Mouse (Mus musculus) heart, embryonic 13.5 days (tissue): ENCODE data around the gene Atp5f1. TPM values are rescaled to one million over a fixed set of nuclear protein-coding genes. Genes with fewer than 3 reads are reported as not detected.
"Not testable (repeated sequence)": the region's sequence is repeated elsewhere in the genome, so short reads cannot be mapped to it uniquely, and the experiment has no call there.

Experiments used
- ATAC-seq: fragments of 200-750 bp; cut with Nextera tagmentation; 2 replicates; pipeline ENCODE4 v1.8.0; 2017; ENCODE audit warnings: moderate TSS enrichment; ENCODE audit not compliant: insufficient number of reproducible peaks, low FRiP score, low TSS enrichment; ENCODE audit errors: extremely low read depth
- H3K27ac ChIP-seq: fragments of 300-500 bp; sonication (generic); replicated peaks from 2 replicates; pipeline ENCODE4 v1.5.1; 2015; ENCODE audit warnings: moderate library complexity, mild to moderate bottlenecking, inconsistent platforms
- H3K27me3 ChIP-seq: fragments of 300-500 bp; sonication (generic); replicated peaks from 2 replicates; pipeline ENCODE4 v1.6.1; 2015; ENCODE audit warnings: mild to moderate bottlenecking, inconsistent platforms
- H3K36me3 ChIP-seq: fragments of 300-500 bp; sonication (generic); 2 replicates; pipeline ENCODE4 v1.6.1; 2015; ENCODE audit warnings: mild to moderate bottlenecking, inconsistent platforms
- H3K4me1 ChIP-seq: fragments of 300-500 bp; sonication (generic); 2 replicates; pipeline ENCODE4 v1.6.1; 2015; ENCODE audit warnings: inconsistent platforms
- H3K4me2 ChIP-seq: fragments of 300-500 bp; sonication (generic); 2 replicates; pipeline ENCODE4 v1.6.1; 2015; ENCODE audit warnings: inconsistent platforms, mild to moderate bottlenecking, moderate library complexity
- H3K4me3 ChIP-seq: fragments of 300-500 bp; sonication (generic); 2 replicates; pipeline ENCODE4 v1.5.1; 2015; ENCODE audit warnings: moderate library complexity, mild to moderate bottlenecking, inconsistent platforms
- H3K9ac ChIP-seq: fragments of 300-500 bp; sonication (generic); 2 replicates; pipeline ENCODE4 v1.6.1; 2015; ENCODE audit warnings: inconsistent platforms, mild to moderate bottlenecking, moderate library complexity
- H3K9me3 ChIP-seq: fragments of 300-500 bp; sonication (generic); 2 replicates; pipeline ENCODE4 v1.6.1; 2016; ENCODE audit warnings: inconsistent platforms
- WGBS: fragments of 180-500 bp; shearing (Covaris S2); methylation state at CpG from one replicate; pipeline ENCODE4 v1.1.7; 2015; ENCODE audit warnings: mixed read lengths; 5-methylcytosine and 5-hydroxymethylcytosine counted together
- polyA plus RNA-seq: library from polyadenylated mRNA; unstranded; fragments of >200 nt; fragmentation: Nextera tagmentation; extraction: Ambion mirVana; gene quantifications from 2 replicates; pipeline ENCODE4 v1.2.1, GENCODE M21; 2015

The Atp5f1 gene
- polyA plus RNA-seq, 1 experiment from 2014 or later: 683 TPM

DNA sequence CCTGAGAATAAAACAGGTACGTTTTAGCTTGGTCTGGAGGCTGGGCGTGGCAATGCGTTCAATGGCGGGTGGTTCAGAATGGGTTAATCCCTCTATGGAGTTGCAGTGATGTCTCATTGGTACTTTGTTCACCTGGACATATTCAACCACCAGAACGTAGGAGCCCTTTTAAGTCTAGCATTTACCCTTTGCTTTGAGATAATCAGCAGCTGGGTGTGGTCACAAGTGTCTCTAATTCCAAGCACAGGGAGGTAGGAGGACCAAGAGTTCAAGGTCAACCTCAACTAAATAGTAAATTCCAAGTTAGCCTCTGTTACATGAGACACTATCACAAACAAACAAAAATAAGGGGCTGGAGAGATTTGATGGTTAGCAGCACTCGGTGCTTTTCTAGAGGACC, 31.1 kb downstream of the Atp5f1 start:
- H3K9me3 ChIP-seq: no peaks in the 10 kb centered on the region
- H3K27me3 ChIP-seq: no peaks in the 10 kb centered on the region
- WGBS: 77% methylated on average over 6 of the region's 6 CpGs
- no peaks in the 10 kb centered on the region for H3K4me1 ChIP-seq
- H3K4me2 ChIP-seq: no peak overlapping the region
- ATAC-seq: no peak
- no peak overlapping the region for H3K9ac ChIP-seq
- H3K4me3 ChIP-seq: no peak overlapping the region
- H3K27ac ChIP-seq: no peak overlapping the region
- H3K36me3 ChIP-seq: no peaks in the 10 kb centered on the region

GRCm38 (mm10) chr3:105928195-105928569, 31.7 kb downstream of the Atp5f1 start:
- no peak overlapping the region for H3K9ac ChIP-seq
- no peak overlapping the region for H3K27ac ChIP-seq
- H3K27me3 ChIP-seq: no peaks in the 10 kb centered on the region
- H3K4me1 ChIP-seq: no peaks in the 10 kb centered on the region
- H3K9me3 ChIP-seq: no peaks in the 10 kb centered on the region
- H3K36me3 ChIP-seq: no peaks in the 10 kb centered on the region
- 82% methylated on average over 3 of the region's 3 CpGs for WGBS
- no peak for ATAC-seq
- H3K4me2 ChIP-seq: no peak overlapping the region
- no peak overlapping the region for H3K4me3 ChIP-seq

GRCm38 (mm10) chr3:105927561-105928194, 32.2 kb downstream of the Atp5f1 start:
- no peak for ATAC-seq
- 76% methylated on average over 7 of the region's 7 CpGs for WGBS
- H3K9me3 ChIP-seq: no peaks in the 10 kb centered on the region
- H3K4me2 ChIP-seq: no peak overlapping the region
- no peaks in the 10 kb centered on the region for H3K4me1 ChIP-seq
- H3K4me3 ChIP-seq: no peak overlapping the region
- no peaks in the 10 kb centered on the region for H3K36me3 ChIP-seq
- H3K9ac ChIP-seq: no peak overlapping the region
- H3K27me3 ChIP-seq: no peaks in the 10 kb centered on the region
- no peak overlapping the region for H3K27ac ChIP-seq

DNA sequence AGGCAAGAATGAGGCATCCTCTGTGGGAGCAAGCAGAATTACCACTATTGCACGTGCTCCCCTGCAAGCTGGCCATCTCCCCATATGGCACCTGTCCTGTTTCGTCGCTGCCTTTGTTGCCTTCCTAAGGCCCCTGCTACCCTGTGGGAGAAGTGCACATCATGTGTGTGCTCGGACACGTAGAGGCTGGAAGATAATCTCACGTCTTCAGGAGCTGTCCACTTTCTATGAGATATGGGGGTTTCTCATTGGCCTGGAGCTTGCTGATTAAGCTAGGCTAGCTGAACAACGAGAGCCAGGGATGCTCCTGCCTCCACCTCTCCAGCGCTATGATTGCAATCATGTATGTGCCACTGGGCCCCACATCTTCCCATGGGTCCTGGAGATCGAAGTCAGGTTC, 35.3 kb downstream of the Atp5f1 start:
- no peaks in the 10 kb centered on the region for H3K4me1 ChIP-seq
- H3K36me3 ChIP-seq: no peaks in the 10 kb centered on the region
- ATAC-seq: no peak
- H3K4me2 ChIP-seq: no peak overlapping the region
- no peaks in the 10 kb centered on the region for H3K27me3 ChIP-seq
- WGBS: 64% methylated on average over 9 of the region's 9 CpGs
- no peak overlapping the region for H3K9ac ChIP-seq
- no peaks in the 10 kb centered on the region for H3K9me3 ChIP-seq
- no peak overlapping the region for H3K4me3 ChIP-seq
- no peak overlapping the region for H3K27ac ChIP-seq

DNA sequence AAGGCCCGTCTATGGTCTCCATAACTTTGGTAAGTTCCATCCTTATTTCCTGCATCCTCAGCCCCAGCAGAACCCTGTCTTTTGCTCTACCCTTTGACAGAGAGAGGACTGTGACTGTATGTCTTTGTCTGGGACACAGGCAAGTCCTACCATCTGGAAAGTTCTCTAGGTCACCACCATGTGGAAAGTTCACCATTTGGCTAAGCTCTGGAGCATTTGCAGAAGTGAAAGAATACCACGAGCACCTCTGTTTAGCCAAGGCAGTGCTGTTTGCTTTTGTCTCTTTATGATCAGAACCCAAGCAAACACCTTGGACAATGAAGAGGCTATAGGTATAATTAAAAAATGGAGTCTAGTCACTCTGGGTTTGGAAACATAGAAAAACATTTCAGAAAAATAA, 37.9 kb downstream of the Atp5f1 start:
- no peak overlapping the region for H3K4me2 ChIP-seq
- no peak overlapping the region for H3K4me3 ChIP-seq
- H3K27me3 ChIP-seq: no peaks in the 10 kb centered on the region
- H3K4me1 ChIP-seq: peaks cover 13% of the 10 kb centered on the region
- no peak overlapping the region for H3K9ac ChIP-seq
- no peak for ATAC-seq
- WGBS: 63% methylated on average over 2 of the region's 2 CpGs
- H3K27ac ChIP-seq: no peak overlapping the region
- no peaks in the 10 kb centered on the region for H3K36me3 ChIP-seq
- H3K9me3 ChIP-seq: no peaks in the 10 kb centered on the region

DNA sequence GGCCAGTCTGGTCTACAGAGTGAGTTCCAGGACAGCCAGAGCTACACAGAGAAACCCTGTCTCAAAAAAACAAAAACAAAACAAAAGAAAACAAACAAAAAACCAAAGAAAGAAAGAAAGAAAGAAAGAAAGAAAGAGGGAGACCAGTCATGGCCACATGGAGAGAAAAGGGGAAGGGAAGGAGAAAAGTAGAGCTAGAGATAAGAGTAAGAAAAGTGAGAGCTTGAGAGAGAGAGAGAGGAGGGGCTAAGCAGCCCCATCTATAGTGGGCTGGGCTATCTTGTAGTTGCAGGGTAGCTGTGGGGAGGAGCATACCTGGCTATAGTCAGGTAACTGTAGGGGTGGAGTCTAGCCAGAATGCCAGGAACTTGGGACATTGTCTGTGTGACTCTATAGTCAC, 39.2 kb downstream of the Atp5f1 start:
- H3K27me3 ChIP-seq, H3K27ac ChIP-seq, H3K36me3 ChIP-seq, H3K9ac ChIP-seq, H3K4me3 ChIP-seq, H3K4me2 ChIP-seq, H3K9me3 ChIP-seq, ATAC-seq: not testable (repeated sequence)
- H3K4me1 ChIP-seq: peaks cover 13% of the 10 kb centered on the region

- Histone ChIP-seq H3K36me3 (no peaks in the 10 kb centered on the region), H3K4me3 (no peak overlapping the region), H3K27me3 (no peaks in the 10 kb centered on the region), H3K9ac (no peak overlapping the region), H3K4me2 (no peak overlapping the region), H3K9me3 (no peaks in the 10 kb centered on the region), H3K4me1 (peaks cover 32% of the 10 kb centered on the region), H3K27ac (peak overlapping the region; percentile 37; the same call in 1 of the 2 replicates)
- WGBS: 57% methylated on average over 3 of the region's 3 CpGs
- ATAC-seq: no peak
These were observed 41.5 kb downstream of the Atp5f1 start for GRCm38 (mm10) chr3:105918355-105918745.

GRCm38 (mm10) chr3:105917656-105918354, 42.1 kb downstream of the Atp5f1 start:
- Histone ChIP-seq H3K9ac (no peak overlapping the region), H3K27me3 (no peaks in the 10 kb centered on the region), H3K36me3 (no peaks in the 10 kb centered on the region), H3K9me3 (no peaks in the 10 kb centered on the region), H3K4me2 (no peak overlapping the region), H3K27ac (peak overlapping the region; percentile 26; the same call in 1 of the 2 replicates), H3K4me3 (no peak overlapping the region), H3K4me1 (peaks cover 35% of the 10 kb centered on the region)
- no peak for ATAC-seq
- WGBS: 37% methylated on average over 10 of the region's 10 CpGs

DNA sequence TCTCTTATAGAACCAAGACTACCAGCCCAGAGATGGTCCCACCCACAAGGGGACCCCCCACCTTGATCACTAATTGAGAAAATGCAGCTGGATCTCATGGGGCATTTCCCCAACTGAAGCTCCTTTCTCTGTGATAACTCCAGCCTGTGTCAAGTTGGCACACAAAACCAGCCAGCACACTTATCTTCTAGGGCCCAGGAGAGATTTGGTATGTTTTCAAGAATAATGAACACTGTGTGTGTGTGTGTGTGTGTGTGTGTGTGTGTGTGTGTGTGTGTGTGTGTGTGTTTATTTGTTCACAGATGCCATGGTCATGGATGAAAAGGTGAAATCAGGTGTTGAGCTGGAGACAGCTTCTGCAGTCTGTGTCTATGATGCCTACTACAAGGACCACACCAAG, 43.4 kb downstream of the Atp5f1 start:
- not testable (repeated sequence) for H3K9ac ChIP-seq, H3K4me3 ChIP-seq, H3K36me3 ChIP-seq, H3K27me3 ChIP-seq, H3K9me3 ChIP-seq, ATAC-seq, H3K4me2 ChIP-seq, H3K27ac ChIP-seq
- H3K4me1 ChIP-seq: peaks cover 43% of the 10 kb centered on the region

DNA sequence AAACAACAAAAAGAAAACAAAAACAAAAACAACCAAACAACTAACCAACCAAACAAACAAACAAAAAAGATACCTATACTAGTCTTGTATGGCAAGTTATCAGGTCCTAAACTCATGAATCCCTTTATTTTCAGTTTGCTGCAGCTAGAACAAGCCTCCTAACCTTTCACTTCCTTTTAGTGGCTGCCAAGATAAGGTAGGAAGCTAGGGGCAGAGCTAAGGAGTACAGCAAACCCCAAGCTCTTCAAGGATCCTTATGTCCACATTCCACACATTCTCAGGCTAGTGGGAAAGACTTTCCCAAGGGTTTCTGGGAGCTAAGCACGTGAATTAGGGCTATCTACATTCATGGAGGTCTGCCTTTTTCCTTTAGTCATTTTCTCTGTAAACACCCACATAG, 44.6 kb downstream of the Atp5f1 start:
- WGBS: 15% methylated on average over 1 of the region's 1 CpGs
- H3K36me3 ChIP-seq: no peaks in the 10 kb centered on the region
- no peaks in the 10 kb centered on the region for H3K9me3 ChIP-seq
- no peak for ATAC-seq
- H3K9ac ChIP-seq: no peak overlapping the region
- H3K27me3 ChIP-seq: peaks cover 8% of the 10 kb centered on the region
- peaks cover 43% of the 10 kb centered on the region for H3K4me1 ChIP-seq
- H3K4me3 ChIP-seq: no peak overlapping the region
- H3K4me2 ChIP-seq: no peak overlapping the region
- no peak overlapping the region for H3K27ac ChIP-seq

GRCm38 (mm10) chr3:105913839-105914681, 45.8 kb downstream of the Atp5f1 start:
- no peak overlapping the region for H3K4me3 ChIP-seq
- no peak for ATAC-seq
- peak overlapping the region; percentile 55 for H3K27ac ChIP-seq
- H3K4me2 ChIP-seq: peak overlapping the region; percentile 33
- peaks cover 43% of the 10 kb centered on the region for H3K4me1 ChIP-seq
- no peaks in the 10 kb centered on the region for H3K36me3 ChIP-seq
- WGBS: 10% methylated on average over 10 of the region's 10 CpGs
- H3K27me3 ChIP-seq: peaks cover 13% of the 10 kb centered on the region
- H3K9ac ChIP-seq: no peak overlapping the region
- H3K9me3 ChIP-seq: no peaks in the 10 kb centered on the region
